Mouse (Mus musculus): ENCODE data around the gene Saal1.
"Not testable (repeated sequence)": the region's sequence is repeated elsewhere in the genome, so short reads cannot be mapped to it uniquely, and the experiment has no call there.

Saal1 gene

DNA sequence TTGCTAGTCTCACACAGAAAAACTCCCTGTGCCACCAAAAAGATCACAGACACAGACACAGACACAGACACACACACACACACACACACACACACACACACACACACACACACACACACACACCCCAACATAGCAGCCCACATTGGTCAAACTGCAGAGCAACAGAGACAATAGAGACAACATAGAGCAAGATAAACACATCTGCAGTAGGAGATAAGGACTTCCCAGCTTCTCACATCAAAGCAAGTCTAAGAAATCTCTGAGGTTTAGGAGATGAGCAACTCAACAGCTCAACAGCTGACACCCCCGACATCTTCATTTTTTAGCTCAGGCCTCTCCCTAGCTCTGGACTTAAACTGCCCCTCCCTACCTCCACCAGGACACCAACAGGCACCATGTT is 13.7 kb downstream of the Saal1 start:
- CTCF ChIA-PET = no interaction called here

DNA sequence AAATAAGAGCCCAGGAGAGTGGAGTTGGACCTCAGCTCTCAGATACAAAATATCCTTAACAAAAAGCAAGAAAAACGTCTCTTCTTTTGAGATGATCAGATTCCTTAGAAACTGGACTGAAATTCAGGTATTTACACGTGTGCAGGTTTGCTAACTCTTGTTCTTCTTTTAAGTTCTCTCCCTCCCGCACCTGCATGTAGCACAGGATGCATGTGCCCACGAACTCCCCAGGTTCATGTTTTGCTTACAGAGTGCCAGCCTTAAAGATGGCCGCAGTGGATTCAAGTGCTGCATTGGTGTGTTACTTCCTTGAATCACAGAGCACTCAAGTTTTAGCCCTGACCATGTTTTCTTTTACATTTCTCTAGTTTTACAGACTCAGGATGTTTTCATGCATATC is 23.7 kb downstream of the Saal1 start:
- CTCF ChIA-PET = no interaction called here

- CTCF ChIA-PET = no interaction called here
Measured at GRCm38 (mm10) chr7:46680732-46681131, 29.7 kb downstream of the Saal1 start.

DNA sequence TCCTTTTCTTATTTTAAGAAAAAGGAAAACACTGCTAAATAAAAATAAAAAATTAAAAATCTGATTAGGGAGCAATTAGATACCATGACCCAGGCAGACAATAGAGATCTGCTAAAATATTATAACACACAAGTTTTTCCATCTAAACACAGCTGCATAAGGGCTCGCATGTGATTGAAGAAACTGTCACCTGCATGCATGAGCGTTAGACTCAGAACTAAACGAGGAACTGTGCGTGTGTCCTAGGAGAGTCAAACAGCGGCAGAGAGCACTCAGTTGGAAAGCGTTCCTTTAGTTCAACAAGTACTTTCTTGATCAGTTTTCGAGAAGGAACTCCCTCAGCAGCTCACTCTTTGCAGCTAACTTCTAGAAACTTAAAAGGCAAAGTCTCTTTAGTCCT is 31.4 kb downstream of the Saal1 start:
- CTCF ChIA-PET = not testable (repeated sequence)

DNA sequence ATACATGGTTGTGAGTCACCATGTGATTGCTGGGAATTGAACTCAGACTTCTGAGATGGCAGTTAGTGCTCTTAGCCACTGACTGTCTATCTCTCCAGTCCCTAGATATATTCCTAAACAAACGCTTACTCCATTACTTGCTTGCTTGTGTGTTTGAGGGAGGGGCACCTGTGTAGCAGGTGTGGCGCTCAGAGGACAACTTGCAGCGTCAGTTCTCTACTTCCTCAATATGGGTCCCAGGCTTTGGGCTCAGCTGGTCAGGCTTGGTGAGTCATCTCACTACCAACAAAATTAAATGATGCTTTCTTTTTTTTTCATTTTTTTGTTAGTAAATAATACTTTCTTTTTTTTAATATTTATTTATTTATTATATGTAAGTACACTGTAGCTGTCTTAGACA is 32.1 kb downstream of the Saal1 start:
- CTCF ChIA-PET = no interaction called here

- CTCF ChIA-PET = no interaction called here
Measured at GRCm38 (mm10) chr7:46676808-46677360, 33.6 kb downstream of the Saal1 start.

- CTCF ChIA-PET = no interaction called here
Measured at GRCm38 (mm10) chr7:46675886-46676285, 34.6 kb downstream of the Saal1 start.

GRCm38 (mm10) chr7:46675061-46675460 is 35.4 kb downstream of the Saal1 start:
- CTCF ChIA-PET = no interaction called here

DNA sequence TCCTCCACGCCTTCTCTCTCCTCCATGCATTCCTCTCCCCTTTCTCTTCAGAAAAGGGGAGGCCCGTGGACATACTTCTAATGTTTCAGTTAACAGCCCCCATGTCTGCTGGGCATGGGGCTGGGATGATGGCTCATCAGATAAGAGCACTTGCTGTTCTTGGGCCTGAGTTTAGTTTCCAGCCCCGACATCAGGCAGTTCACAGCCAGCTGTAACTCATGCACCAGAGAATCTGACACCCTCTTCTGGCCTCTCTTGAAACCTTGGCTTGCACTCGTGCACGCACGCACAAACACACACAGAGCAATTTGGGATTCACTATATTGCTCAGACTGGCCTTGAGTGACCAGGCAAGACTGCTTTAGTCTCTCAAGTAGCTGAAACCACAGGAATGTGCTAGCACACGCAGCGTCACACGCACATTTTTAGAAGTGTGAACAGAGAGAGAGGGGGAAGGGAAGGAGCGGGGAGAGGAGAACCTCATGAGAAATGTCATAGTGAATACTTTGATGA is 38.3 kb downstream of the Saal1 start, which contains the start of gene Tph1:
TSS of gene Tph1 (minus strand) at position 378 of the 513 bp plus-strand sequence.
- CTCF ChIA-PET = no interaction called here

DNA sequence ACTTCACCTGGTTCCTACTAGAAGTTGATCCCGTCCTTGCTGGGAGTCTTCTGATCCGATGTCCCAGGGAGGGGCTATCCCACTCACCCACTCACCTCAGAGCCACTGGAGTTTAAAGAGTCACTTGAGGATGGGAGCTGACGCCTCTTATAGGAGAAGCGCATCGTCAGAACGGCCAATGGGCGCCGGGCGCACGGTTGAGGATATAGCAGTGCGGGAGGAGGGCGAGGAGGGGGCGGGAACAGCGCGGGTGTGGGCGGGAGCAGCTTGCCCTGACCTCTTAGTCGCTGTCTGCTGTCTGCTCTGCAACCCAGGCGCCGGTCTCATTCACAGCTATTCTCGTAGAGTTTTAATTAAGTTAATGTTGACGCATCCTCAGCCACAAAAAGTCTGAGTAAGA is 43.2 kb downstream of the Saal1 start:
- CTCF ChIA-PET = no interaction called here

DNA sequence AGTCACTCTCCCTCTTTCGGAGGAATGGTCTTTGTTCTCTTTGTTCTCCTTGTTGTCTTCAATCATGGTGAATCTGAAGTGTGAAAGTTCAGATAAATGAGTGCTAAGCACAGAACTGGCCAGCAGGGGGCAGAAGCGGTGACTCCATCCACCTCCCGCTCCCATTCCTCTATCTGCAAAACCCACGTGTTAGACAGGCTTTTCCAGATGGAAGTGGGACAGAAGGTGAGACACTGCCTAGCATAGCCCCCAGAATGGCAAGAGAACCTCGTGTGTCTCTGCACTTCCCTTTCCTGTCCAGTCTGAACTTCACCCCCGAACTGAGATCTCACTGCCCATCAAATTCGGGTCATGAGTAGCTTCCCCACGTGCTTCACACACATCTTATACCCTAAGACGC is 45.2 kb downstream of the Saal1 start:
- CTCF ChIA-PET = no interaction called here

- CTCF ChIA-PET = no interaction called here
Measured at GRCm38 (mm10) chr7:46661591-46662090, 48.8 kb downstream of the Saal1 start.

DNA sequence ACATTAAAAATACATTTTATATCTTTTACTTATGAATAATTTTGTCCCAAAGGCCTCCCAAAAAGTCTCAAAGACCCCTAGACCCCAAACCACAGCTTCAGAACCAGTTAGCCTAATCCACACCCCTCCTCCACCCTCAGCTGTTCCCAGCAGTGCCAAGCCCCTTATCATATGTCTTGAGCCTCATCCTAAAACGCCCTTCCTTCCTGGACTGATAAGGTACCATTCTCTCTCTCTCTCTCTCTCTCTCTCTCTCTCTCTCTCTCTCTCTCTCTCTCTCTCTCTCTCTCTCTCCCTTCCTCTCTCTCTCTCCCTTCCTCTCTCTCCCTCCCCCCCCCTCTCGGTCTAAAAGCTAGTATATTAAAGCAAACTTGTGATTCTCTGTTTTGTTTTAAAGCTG is 58.2 kb downstream of the Saal1 start:
- CTCF ChIA-PET = interaction anchor here (0.6 kb wide), 1 partner anchor 28 kb away, joined by 5 read pairs; no protein-coding TSS in a partner anchor

DNA sequence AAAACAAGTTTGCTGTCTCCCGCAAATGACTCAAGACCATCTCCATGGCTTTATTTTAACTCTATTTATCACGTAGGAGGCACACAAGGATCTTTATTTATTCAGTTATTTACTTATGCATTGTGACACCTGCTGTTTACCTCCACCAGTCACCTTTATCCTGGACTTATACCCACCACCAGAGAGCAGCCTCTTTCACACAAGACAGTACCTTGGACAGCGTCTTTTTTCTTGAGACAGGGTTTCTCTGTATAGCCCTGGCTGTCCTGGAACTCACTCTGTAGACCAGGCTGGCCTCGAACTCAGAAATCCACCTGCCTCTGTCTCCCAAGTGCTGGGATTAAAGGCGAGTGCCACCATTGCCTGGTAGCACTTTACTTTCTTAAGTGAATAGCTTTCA is 60.2 kb downstream of the Saal1 start:
- CTCF ChIA-PET = interaction anchor here (0.9 kb wide), 1 partner anchor 10 kb away, joined by 5 read pairs; no protein-coding TSS in a partner anchor

DNA sequence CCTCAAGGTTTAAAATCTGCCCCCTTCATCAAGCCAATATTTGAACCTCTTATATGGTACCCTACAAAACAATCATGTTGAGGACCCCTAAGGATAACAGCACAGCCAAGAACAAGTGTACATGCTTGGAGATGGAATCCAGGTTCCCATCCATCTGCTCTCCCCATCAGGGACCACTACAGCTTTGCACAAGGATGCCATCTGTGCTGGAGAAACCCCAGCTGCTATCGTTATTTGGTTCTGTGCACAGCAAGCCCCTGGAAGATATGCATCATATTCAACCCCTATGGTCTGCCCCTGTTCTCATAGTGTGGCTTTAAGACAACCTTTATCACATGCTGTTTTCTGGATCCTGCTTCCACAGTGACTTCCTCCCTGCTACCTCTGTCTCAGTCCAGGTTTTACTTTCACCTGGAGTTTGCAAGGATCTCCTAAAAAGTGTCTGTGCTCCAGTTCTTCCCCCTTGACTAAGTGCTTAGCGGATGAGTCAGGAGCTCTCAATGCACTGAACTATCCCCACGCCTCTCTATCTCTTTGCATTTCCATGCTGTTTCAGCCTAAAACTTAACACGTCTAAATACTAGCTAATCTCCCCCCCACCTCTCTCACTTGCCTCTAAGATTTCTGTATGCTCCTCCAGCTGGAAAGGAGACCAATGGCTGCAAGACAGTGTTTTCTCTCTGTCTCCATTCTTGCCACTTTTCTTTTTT is 61.9 kb downstream of the Saal1 start:
- CTCF ChIA-PET = no interaction called here

DNA sequence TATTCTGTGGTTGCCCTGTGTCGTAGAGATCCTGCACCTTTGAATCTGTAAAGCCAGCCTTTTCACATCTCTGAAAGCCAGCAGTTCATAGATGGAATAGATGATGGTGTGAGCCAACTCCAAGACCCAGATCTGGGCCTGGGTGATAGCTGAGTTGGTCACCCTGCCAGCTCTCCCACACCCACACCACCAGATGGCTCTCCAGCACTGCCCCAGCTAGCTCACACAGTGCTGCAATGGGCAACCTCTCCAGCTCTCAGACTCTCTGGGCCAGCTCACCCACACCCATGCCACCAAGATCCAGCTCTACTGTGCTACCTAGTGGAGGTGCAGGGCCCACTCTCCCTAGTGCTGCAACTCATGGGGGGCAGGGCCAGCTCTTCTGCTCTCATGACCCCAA is 67.3 kb downstream of the Saal1 start:
- CTCF ChIA-PET = no interaction called here

GRCm38 (mm10) chr7:46640062-46640461 is 70.4 kb downstream of the Saal1 start:
- CTCF ChIA-PET = interaction anchor here (0.9 kb wide), 1 partner anchor 10 kb away, joined by 5 read pairs; no protein-coding TSS in a partner anchor

DNA sequence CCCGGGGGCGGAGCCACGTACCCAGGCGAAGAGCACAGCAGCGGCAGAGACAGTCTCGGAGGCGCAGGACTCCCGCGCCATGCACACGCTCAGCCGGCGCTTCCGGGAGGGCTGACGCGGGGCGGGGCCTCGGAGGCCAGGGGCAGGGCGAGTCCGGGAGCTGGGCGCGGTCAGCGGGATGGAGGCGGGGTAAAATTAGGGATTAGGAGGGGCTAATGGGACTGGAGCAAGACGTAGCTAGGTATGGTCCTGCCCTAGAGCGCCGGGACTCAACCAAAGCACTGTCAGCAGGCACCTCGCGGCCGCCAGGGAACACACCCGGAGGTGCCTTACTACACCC is 70.8 kb downstream of the Saal1 start, which contains the start of gene Sergef:
TSS of gene Sergef (minus strand) at position 116 of the 340 bp plus-strand sequence.
- CTCF ChIA-PET = no interaction called here

DNA sequence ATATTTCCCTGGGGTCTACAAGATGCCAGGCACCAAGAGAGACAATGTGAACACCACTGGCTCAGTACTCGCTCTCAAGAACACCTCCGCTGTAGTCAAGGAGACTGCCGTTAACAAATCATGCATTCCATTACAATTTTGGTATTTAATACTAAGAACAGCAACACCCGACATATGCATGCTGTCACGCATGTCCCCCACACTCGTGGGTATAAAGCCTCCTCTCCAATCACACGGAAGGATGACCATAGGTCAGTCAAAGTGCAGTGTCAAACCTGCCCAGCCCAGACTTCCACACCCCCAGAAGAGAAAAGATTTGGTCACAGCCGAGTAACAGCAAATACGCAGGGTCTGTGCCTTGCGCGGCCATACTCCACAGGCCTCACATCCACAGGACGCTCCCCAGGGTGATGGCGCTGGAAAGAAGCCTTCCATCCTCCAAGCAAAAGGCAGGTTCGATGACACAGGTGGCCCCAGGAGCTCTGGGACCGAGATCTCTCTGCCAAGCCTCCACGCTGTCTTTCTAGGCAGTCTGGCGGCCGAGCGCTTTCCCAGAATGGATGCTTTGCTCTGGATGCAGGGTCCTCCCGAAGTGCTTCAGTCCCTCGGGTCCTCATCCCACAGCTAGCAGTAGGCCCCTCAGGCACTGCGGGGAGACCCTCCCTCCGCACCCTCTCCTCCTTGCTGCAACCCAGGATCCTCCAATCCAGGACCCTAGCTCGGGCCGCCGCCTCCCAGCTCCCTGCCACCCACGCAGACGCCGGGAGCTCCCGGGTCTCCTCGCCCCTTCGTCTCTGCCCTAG is 71.4 kb downstream of the Saal1 start:
- CTCF ChIA-PET = interaction anchor here (0.7 kb wide), 1 partner anchor 172 kb away, joined by 3 read pairs; no protein-coding TSS in a partner anchor

Data from spleen, embryonic (tissue).